11 mouse cellular contexts compared by ENCODE assay signal in the genomic region with DNA sequence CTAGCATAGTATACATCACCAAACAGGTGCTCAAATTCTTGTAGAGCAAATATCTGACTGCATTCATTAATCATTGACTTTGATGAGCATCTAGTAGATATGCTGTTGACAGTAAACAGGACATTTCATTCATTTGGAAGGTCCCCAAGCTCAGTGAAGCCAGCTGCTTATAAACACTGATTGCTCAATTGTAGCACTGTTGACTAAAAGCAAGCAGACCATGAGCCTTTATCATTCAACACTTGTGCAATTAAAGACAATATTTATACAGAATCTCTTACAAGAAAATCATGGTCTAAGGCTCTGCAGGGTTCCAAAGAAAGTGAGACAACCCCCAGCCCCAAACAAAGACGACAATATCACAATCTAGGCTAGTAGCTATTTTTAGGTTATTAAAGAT.
"Had no signal": no experiment of that assay in that cellular context is flagged by ENCODE, and none has a peak within 500 bp of the region (broad histone marks: within the 10 kb centered on the region; RNA-seq: fewer than 3 reads in every experiment).

No protein-coding gene starts in this region.

- H3K9ac ChIP-seq: limb, embryonic 12.5 days; liver, embryonic 12.5 days; midbrain, embryonic 13.5 days; stomach, embryonic 15.5 days had no signal

- H3K9me3 ChIP-seq: liver, embryonic 12.5 days; midbrain, embryonic 13.5 days; stomach, embryonic 15.5 days had no signal

- DNase-seq: kidney, adult 18-20 months; kidney, postnatal 10 days; kidney, postnatal 4 days; right cerebral cortex, postnatal 14 days; thymus, adult 2 months; thymus, postnatal 25 days had no signal

- H3K4me3 ChIP-seq: layer of hippocampus, adult 2 months; limb, embryonic 12.5 days; liver, embryonic 12.5 days; midbrain, embryonic 13.5 days; stomach, embryonic 15.5 days had no signal

- H3K27ac ChIP-seq: layer of hippocampus, adult 2 months; limb, embryonic 12.5 days; liver, embryonic 12.5 days; midbrain, embryonic 13.5 days; stomach, embryonic 15.5 days had no signal

- H3K4me2 ChIP-seq: limb, embryonic 12.5 days; liver, embryonic 12.5 days; midbrain, embryonic 13.5 days; stomach, embryonic 15.5 days had no signal

- H3K36me3 ChIP-seq: limb, embryonic 12.5 days; liver, embryonic 12.5 days; midbrain, embryonic 13.5 days; stomach, embryonic 15.5 days had no signal

- H3K4me1 ChIP-seq: limb, embryonic 12.5 days; stomach, embryonic 15.5 days had no signal

- ATAC-seq: liver, embryonic 12.5 days; midbrain, embryonic 13.5 days had no signal
